Mouse (Mus musculus) midbrain, embryonic 10.5 days (tissue): ENCODE data around the gene Eif2ak3. TPM values are rescaled to one million over a fixed set of nuclear protein-coding genes. Genes with fewer than 3 reads are reported as not detected.

Source experiments
- DNase-seq: peaks from one replicate; pipeline ENCODE4 v3.0.0-alpha.2; 2017; ENCODE audit warnings: low spot score
- H3K27ac ChIP-seq: fragments of 300-500 bp; sonication (generic); replicated peaks from 2 replicates; pipeline ENCODE4 v1.5.1; 2016; ENCODE audit warnings: mild to moderate bottlenecking
- H3K27me3 ChIP-seq: fragments of 300-500 bp; sonication (generic); 2 replicates; pipeline ENCODE4 v1.6.1; 2016; ENCODE audit warnings: low read depth, mild to moderate bottlenecking; ENCODE audit not compliant: poor library complexity, severe bottlenecking
- H3K36me3 ChIP-seq: fragments of 300-500 bp; sonication (generic); 2 replicates; pipeline ENCODE4 v1.6.1; 2016; ENCODE audit warnings: mild to moderate bottlenecking, moderate library complexity
- H3K4me1 ChIP-seq: fragments of 300-500 bp; sonication (generic); 2 replicates; pipeline ENCODE4 v1.6.1; 2016
- H3K4me3 ChIP-seq: fragments of 300-500 bp; sonication (generic); 2 replicates; pipeline ENCODE4 v1.5.1; 2016; ENCODE audit warnings: mild to moderate bottlenecking, moderate library complexity
- H3K9me3 ChIP-seq: fragments of 300-500 bp; sonication (generic); replicated peaks from 2 replicates; pipeline ENCODE4 v1.6.1; 2016; ENCODE audit warnings: mild to moderate bottlenecking
- WGBS: fragments of 180-500 bp; shearing (Covaris S2); methylation state at CpG from one replicate; pipeline ENCODE4 v1.1.7; 2016; 5-methylcytosine and 5-hydroxymethylcytosine counted together
- polyA plus RNA-seq: library from polyadenylated mRNA; unstranded; fragments of >200 nt; fragmentation: Nextera tagmentation; extraction: Ambion mirVana; gene quantifications from 2 replicates; pipeline ENCODE4 v1.2.1, GENCODE M21; 2016

Eif2ak3 gene
- polyA plus RNA-seq, 1 experiment from 2014 or later: 8.0 TPM

- peaks cover 12% of the 10 kb centered on the region for H3K27me3 ChIP-seq
- under 1% methylated on average over 22 of the region's 22 CpGs for WGBS
- no peaks in the 10 kb centered on the region for H3K9me3 ChIP-seq
- H3K4me1 ChIP-seq: peaks cover 11% of the 10 kb centered on the region
- peak overlapping the region; percentile 50 for H3K27ac ChIP-seq
- DNase-seq: peak; percentile 65
- H3K4me3 ChIP-seq: peak overlapping the region; percentile 42
- H3K36me3 ChIP-seq: no peaks in the 10 kb centered on the region
These were observed 77.2 kb downstream of the Eif2ak3 start for GRCm38 (mm10) chr6:70921274-70922074.

- no peaks in the 10 kb centered on the region for H3K36me3 ChIP-seq
- H3K27ac ChIP-seq: no peak overlapping the region
- 80% methylated on average over 2 of the region's 2 CpGs for WGBS
- H3K4me1 ChIP-seq: no peaks in the 10 kb centered on the region
- no peaks in the 10 kb centered on the region for H3K27me3 ChIP-seq
- DNase-seq: no peak
- H3K9me3 ChIP-seq: no peaks in the 10 kb centered on the region
- no peak overlapping the region for H3K4me3 ChIP-seq
These were observed 87.5 kb downstream of the Eif2ak3 start for GRCm38 (mm10) chr6:70931801-70932200.

GRCm38 (mm10) chr6:70953274-70953673 lies 109.0 kb downstream of the Eif2ak3 start:
- no peak for DNase-seq
- Histone ChIP-seq H3K4me3 (no peak overlapping the region), H3K27ac (no peak overlapping the region), H3K36me3 (no peaks in the 10 kb centered on the region), H3K27me3 (peaks cover 60% of the 10 kb centered on the region), H3K9me3 (no peaks in the 10 kb centered on the region), H3K4me1 (peaks cover 16% of the 10 kb centered on the region)
- WGBS: 77% methylated on average over 7 of the region's 7 CpGs

GRCm38 (mm10) chr6:70954040-70954439 lies 109.7 kb downstream of the Eif2ak3 start:
- Histone ChIP-seq H3K27me3 (peaks cover 67% of the 10 kb centered on the region), H3K27ac (no peak overlapping the region), H3K4me3 (no peak overlapping the region), H3K9me3 (no peaks in the 10 kb centered on the region), H3K36me3 (no peaks in the 10 kb centered on the region), H3K4me1 (peaks cover 16% of the 10 kb centered on the region)
- no peak for DNase-seq
- 15% methylated on average over 6 of the region's 6 CpGs for WGBS

Other genes starting within 250 kb of the Eif2ak3 start
- 1.4 and 2.1 TPM in 2 replicates for gene Rpia, start 52.3 kb upstream of the Eif2ak3 start, polyA plus RNA-seq
- not detected in 2 replicates for gene Tex37, start 74.4 kb downstream of the Eif2ak3 start, polyA plus RNA-seq
- gene Foxi3, start 112.0 kb downstream of the Eif2ak3 start, polyA plus RNA-seq: 0.10 TPM in 1 of 2 replicates, not detected in the other